Mouse (Mus musculus): Measurements from ENCODE around the gene Clic4. TPM values are rescaled to one million over a fixed set of nuclear protein-coding genes. Genes with fewer than 3 reads are reported as not detected.

Clic4 gene
- polyA plus RNA-seq, 1 experiment, result 125 TPM

DNA sequence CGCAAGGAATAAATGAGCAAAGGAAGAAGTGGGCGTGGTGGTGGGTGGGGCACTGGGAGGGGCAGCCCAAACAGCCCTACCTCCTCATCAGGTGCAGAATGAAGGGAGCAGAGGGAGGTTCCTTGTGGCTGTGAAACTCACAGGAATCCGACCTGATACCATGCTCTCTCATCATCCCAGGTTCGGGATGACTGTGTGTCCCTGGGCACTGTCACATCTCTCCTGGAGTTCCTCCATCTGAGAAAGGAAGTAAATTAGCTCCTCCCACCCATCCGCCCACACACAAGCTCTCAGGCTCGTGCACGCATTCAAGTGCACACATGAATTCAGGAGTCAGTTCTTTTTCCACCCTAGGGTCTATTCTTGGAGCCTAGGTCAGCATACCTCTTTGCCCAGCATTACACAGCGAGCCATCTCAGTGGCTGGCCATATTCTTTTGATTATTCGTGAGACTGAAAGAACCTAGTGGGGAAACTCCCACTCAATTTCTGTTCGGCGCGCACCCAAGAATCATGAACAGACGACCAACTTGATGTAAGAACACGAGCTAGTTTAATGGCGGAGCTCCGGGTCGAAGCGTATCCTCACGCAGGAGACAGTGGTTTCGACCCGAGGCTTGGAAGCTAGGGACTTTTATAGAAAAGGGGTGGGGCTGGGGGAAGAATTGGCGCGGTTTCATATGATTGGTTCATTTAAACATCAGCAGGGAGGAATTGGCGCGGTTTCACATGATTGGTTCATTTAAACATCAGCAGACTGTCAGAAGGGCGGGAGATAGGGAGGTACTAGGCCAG, 27.8 kb upstream of the Clic4 start:
- Histone ChIP-seq H3K4me1 (ENCODE audit: control insufficient read depth, insufficient read depth, insufficient read length, low read length) (no peaks in the 10 kb centered on the region; the same call in 1 of the 2 replicates), H3K27ac (replicated peaks; ENCODE audit: low read depth, low read length) (no peak overlapping the region), H3K4me3 (ENCODE audit: insufficient read depth, low read depth, low read length) (no peak overlapping the region)

DNA sequence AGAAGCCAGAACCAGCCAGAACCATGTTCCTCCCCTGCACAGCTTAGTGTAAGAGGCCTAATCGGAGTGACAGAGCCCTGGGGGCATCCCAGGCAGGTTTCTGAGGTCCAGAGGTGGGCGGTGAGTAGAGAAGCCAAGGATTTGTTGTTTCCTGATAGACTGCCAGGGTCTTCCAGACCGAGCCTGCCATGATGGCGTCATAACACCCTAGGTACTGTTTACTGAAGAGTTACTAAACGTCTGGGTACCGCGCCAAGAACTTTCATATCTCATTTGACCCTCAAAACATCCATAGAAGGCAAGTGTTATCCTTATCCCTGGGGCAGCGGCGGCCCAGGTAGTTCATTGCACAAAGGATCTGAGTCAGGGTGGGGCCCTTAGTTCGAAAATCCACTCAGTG, 26.1 kb upstream of the Clic4 start:
- no peak overlapping the region for H3K4me3 ChIP-seq (ENCODE audit: insufficient read depth, low read depth, low read length)
- H3K4me1 ChIP-seq (ENCODE audit: control insufficient read depth, insufficient read depth, insufficient read length, low read length), result no peaks in the 10 kb centered on the region; the same call in 1 of the 2 replicates
- H3K27ac ChIP-seq (replicated peaks; ENCODE audit: low read depth, low read length), result no peak overlapping the region

DNA sequence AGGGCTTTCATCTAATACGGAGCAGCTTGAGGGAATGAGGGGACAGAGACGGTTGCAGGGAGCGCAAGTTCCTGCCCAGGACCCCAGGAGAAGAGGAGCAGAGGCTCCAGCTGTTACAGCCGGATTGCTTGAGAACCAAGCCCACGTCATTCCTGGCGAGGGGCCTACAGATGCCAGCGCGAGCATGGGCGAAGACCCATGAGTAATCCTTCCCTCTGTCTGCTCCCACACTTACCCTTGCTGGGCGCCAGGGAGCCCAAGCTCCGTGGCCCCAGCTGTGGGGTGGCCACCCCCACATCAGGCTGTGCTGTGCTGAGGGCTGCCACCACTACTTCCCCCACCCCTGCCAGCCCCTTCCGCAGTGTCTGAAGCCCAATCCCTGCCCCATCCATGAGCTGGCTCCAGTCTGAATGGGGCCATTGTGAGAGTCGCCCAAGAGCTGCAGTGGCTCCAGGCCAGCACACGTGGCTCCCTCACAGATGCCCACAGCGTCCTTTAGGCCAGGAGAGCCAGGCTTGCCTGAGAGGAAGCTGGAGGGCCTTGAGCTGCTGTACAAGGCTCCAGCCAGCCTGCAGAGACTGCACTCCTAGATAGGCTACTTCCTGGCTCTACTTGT, 25.4 kb upstream of the Clic4 start:
- no peak overlapping the region for H3K27ac ChIP-seq (replicated peaks; ENCODE audit: low read depth, low read length)
- no peak overlapping the region for H3K4me3 ChIP-seq (ENCODE audit: insufficient read depth, low read depth, low read length)
- no peaks in the 10 kb centered on the region; the same call in 1 of the 2 replicates for H3K4me1 ChIP-seq (ENCODE audit: control insufficient read depth, insufficient read depth, insufficient read length, low read length)

DNA sequence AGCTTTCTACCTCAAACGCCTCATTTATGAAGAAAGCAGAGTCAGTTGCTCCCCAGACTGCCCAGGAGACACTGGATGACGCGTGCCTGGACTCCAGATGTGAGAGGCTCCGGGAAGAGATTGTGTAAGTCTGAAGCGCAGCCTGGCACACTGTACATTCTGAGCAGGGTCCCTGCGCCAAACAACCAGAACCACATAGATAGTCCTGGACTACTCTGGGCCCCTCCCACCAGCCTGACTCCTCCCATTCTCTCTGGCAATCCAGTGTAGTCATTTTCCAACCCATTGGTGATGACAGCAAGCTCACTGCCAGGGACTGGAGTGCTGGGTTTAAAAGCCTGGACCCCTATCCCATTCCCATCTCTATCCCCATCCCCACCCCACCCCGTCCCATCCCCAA, 24.5 kb upstream of the Clic4 start:
- Histone ChIP-seq H3K27ac (replicated peaks; ENCODE audit: low read depth, low read length) (no peak overlapping the region), H3K4me3 (ENCODE audit: insufficient read depth, low read depth, low read length) (no peak overlapping the region), H3K4me1 (ENCODE audit: control insufficient read depth, insufficient read depth, insufficient read length, low read length) (peaks cover 2% of the 10 kb centered on the region)

DNA sequence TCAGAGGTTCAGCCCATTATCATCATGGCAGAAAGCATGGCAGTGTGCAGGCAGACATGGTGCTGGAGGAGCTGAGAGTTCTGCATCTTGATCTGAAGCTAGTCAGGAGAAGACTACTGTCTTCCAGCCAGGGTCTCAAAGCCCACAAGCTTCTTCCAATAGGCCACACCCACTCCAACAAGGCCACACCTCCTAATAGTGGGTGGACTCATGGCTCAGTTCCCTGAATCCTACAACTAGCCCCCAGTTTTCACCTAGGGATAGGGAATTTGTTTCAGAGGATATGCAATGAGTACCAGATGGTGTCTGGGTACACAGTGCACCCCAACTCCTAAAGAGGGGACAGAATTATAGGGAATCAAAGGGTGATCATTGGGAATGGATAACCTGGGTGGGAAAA, 24.0 kb upstream of the Clic4 start:
- peaks cover 2% of the 10 kb centered on the region for H3K4me1 ChIP-seq (ENCODE audit: control insufficient read depth, insufficient read depth, insufficient read length, low read length)
- no peak overlapping the region for H3K4me3 ChIP-seq (ENCODE audit: insufficient read depth, low read depth, low read length)
- H3K27ac ChIP-seq (replicated peaks; ENCODE audit: low read depth, low read length), result no peak overlapping the region

DNA sequence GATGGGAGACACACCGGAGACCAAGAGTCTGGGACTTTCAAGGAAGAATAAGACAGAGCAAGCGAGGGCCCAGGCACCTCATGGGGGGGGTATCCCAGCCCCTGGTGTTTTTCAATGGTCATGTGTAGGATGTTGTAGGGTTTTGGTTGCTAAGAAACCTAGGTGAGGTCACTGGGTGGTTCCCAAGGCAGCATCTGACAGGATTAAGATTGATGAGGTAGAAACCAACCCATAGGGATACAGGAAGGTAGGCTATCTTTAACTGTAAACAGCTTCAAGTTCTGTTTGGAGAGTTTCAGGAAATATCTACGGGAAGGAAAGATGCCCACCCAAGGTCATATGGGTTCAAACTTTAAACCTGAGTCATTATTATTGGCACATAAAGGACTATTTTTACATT, 21.2 kb upstream of the Clic4 start:
- Histone ChIP-seq H3K4me1 (ENCODE audit: control insufficient read depth, insufficient read depth, insufficient read length, low read length) (peaks cover 2% of the 10 kb centered on the region), H3K27ac (replicated peaks; ENCODE audit: low read depth, low read length) (no peak overlapping the region), H3K4me3 (ENCODE audit: insufficient read depth, low read depth, low read length) (no peak overlapping the region)

DNA sequence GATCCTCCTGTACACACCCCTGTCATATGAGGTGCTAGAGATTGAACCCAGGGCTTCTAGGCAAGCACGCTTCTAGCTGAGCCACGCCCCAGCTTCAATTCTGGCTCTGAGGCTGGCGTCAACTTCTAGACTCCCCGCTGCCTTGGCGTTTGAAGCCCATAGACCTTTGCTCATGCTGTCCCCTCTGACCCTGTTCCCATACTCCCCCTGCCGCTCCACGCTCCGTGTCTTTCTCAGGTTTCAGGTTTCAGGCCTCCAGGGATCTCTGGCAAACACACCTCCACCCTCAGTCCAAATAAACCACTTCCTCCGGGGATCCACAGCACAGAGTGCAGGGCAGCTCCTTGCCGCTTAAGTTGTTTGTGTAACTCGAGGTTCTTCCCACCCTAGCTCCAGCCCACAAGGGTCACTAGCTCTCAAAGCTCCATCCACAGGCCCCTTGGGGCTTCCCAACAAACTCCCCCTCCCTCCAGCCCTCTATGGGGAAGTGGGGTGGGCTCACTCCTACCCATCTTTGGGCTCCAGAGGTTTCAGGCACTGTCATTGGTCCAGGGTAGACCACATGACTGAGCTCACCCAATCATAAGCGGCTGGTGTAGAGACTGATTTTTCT, 20.0 kb upstream of the Clic4 start:
- Histone ChIP-seq H3K27ac (replicated peaks; ENCODE audit: low read depth, low read length) (peak overlapping the region; percentile 40), H3K4me3 (ENCODE audit: insufficient read depth, low read depth, low read length) (peak overlapping the region; percentile 21), H3K4me1 (ENCODE audit: control insufficient read depth, insufficient read depth, insufficient read length, low read length) (peaks cover 5% of the 10 kb centered on the region)

DNA sequence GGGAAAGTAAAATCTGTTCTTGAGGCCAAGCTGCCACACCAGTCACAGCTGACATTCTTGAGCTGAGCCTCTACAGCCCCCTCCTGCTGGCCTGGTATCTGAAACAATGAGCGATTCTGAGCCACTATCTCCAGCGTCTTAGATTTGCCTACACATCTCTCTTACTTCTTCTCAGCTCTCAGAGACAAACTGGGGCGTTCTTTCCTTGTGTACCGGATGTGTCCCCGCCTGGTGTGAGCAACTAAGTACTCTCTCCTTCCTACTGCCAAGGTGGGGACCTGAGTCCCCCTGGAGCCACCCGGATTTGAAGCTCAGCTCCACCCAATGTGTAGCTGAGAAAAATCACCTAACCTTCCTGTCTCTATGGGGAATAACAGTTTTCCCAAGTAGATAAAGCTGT, 19.2 kb upstream of the Clic4 start:
- Histone ChIP-seq H3K27ac (replicated peaks; ENCODE audit: low read depth, low read length) (peak overlapping the region; percentile 40), H3K4me3 (ENCODE audit: insufficient read depth, low read depth, low read length) (no peak overlapping the region)

DNA sequence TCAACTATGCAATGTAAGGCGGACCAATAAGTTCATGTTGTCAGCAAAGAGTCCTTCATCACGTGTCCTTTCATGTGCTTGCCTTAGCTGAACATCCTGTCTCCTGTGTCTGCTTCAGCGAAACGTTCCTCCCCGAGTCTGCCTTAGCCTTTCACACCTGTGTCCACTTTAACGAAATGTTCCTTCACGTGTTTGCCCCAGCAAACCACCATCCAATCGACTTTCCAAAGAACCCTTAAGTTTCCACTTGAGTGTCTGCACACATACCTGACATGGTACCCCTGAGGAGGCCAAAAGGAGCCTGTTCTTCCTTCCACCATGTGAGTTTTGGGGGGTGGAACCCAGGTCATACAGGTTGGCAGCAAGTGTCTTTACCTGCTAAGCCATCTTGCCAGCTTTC, 18.6 kb upstream of the Clic4 start:
- H3K27ac ChIP-seq (replicated peaks; ENCODE audit: low read depth, low read length), result no peak overlapping the region
- no peak overlapping the region for H3K4me3 ChIP-seq (ENCODE audit: insufficient read depth, low read depth, low read length)
- peaks cover 14% of the 10 kb centered on the region for H3K4me1 ChIP-seq (ENCODE audit: control insufficient read depth, insufficient read depth, insufficient read length, low read length)

More for the DNA sequence above, 19.2 kb upstream of the Clic4 start:
- H3K4me1 ChIP-seq (ENCODE audit: control insufficient read depth, insufficient read depth, insufficient read length, low read length), result peaks cover 8% of the 10 kb centered on the region

DNA sequence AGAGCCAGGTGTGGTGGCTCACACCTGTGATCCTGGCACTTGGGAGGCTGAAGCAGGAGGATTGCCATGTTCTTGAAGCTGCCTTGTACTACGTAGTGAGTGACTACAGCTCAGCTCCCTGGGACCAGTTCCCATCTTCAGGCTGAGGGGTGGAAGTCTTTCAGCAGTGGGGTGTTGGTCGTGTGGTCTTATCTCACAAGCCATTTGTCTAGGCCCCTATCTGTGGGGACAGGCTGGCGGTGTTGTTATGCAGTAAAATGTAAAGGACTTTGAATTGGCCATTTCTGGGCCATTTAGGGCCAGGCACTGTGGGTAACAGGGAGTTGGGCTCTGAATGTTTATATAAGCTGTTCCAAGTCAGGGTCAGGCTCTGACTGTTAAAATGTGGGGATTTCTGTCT, 15.4 kb upstream of the Clic4 start:
- Histone ChIP-seq H3K4me3 (ENCODE audit: insufficient read depth, low read depth, low read length) (no peak overlapping the region), H3K4me1 (ENCODE audit: control insufficient read depth, insufficient read depth, insufficient read length, low read length) (peaks cover 22% of the 10 kb centered on the region), H3K27ac (replicated peaks; ENCODE audit: low read depth, low read length) (peak overlapping the region; percentile 87; the same call in 1 of the 2 replicates)

DNA sequence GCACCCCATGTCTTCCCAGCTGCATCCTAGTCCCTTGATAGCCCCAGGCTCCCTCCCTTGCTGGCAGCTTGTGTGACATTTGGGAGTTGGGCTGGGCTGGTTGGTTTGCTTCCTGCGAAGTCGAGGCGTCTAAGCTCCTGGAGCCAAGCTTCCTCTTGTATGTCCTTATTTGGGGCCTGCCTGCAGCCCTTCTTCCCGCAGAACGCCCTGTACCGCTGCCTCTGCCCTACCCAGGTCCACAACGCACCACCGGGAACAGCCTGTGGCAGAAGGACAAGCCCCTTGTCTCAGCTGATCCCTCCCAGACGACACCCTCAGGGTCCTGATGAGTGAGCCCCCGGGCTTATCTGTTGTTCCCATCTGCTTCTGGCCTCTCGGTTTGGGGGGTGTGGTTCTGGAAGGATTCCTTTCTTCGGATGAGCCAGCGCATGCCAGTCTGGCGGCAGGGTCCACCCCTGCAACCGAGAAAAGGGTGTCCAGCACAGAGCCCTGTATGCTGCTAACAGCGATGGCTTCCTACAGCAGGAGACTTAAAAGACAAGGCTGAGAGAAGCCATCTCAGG, 14.3 kb upstream of the Clic4 start:
- Histone ChIP-seq H3K27ac (replicated peaks; ENCODE audit: low read depth, low read length) (peak overlapping the region; percentile 87), H3K4me1 (ENCODE audit: control insufficient read depth, insufficient read depth, insufficient read length, low read length) (peaks cover 24% of the 10 kb centered on the region), H3K4me3 (ENCODE audit: insufficient read depth, low read depth, low read length) (peak overlapping the region; percentile 39)

DNA sequence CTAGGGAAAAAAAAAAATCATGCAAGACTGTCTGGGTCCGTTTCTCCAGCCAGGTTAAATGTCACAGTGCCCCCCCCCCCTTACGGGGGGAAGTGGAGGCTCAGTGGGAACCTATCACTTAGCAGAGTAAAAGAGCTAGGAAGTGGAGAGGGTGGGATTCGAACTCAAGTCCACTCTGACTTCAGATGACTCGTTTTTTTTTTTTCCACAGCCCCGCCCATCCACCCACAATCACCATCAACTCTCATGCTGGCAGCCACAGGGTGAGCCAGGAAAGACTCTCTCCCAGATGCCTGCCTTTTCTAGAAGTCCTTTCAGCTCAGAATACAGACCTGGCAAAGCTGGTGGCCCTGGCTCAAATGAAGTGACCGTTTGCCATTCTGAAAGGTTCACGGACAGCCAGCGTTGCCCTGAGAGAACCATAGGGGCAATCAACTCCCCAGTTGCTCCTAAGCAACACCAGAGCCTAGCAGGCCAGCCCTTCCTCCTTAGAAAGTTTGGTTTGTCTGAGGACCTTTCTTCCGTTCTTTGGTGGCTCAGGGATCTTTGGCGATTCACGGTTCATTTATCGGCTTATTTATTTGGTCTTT, 13.5 kb upstream of the Clic4 start:
- H3K27ac ChIP-seq (replicated peaks; ENCODE audit: low read depth, low read length), result peak overlapping the region; percentile 87
- no peak overlapping the region; the same call in 1 of the 2 replicates for H3K4me3 ChIP-seq (ENCODE audit: insufficient read depth, low read depth, low read length)
- H3K4me1 ChIP-seq (ENCODE audit: control insufficient read depth, insufficient read depth, insufficient read length, low read length), result peaks cover 24% of the 10 kb centered on the region

DNA sequence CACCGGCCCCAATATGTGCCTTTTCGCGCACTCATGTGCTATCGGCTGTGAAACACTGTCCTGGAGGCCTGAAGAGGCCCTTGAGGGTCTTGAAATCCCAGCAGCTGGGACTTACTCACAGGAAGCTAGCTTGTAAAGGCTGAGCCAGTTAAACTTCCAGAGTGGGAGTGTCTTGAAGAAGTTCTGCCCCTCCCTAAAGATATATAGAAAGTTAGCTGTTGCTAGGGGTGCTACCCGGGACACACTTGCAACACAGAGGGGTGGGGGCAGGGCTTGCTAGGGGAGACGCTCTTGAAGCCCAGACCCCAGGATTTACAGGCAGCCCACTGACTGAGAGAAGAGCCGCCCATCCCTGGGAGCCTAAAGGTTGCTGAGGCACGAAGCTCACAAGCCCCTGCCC, 12.8 kb upstream of the Clic4 start:
- H3K4me3 ChIP-seq (ENCODE audit: insufficient read depth, low read depth, low read length), result no peak overlapping the region
- peak overlapping the region; percentile 87; the same call in 1 of the 2 replicates for H3K27ac ChIP-seq (replicated peaks; ENCODE audit: low read depth, low read length)
- peaks cover 24% of the 10 kb centered on the region for H3K4me1 ChIP-seq (ENCODE audit: control insufficient read depth, insufficient read depth, insufficient read length, low read length)

DNA sequence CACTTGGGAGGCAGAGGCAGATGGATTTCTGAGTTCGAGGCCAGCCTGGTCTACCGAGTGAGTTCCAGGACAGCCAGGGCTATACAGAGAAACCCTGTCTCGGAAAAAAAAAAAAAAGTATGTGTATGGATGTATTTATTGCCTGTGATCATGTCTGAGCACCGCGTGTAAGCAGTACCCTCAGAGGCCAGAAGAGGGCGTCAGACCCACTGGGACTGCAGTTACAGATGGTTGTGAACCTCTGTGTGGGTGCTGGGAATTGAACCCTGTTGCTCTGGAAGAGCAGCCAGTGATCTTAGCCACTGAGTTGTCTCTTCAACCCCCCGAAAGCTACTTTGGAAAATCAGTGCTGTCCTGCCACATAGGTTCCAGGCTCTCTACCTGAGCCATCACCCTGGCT, 11.3 kb upstream of the Clic4 start:
- Histone ChIP-seq H3K4me1 (ENCODE audit: control insufficient read depth, insufficient read depth, insufficient read length, low read length) (peaks cover 24% of the 10 kb centered on the region), H3K27ac (replicated peaks; ENCODE audit: low read depth, low read length) (no peak overlapping the region), H3K4me3 (ENCODE audit: insufficient read depth, low read depth, low read length) (no peak overlapping the region)

DNA sequence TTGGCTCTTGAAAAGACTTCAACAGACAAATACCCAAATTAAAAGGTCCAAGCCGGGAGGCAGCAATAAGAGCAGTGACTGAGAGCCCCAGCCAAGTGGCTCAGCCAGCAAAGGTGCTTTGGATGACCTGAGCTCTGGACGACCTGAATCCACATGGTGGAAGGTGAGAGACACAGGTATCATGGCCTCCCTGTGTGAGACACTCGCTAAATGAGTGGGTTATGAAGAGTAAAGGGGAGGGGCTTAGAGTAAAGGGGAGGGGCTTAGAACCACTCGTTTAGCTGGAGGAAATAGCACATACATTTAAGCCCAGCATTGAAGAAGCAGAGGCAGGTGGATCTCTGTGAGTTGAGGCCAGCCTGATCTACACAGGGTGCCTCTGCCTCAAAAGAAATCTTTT, 10.8 kb upstream of the Clic4 start:
- H3K4me1 ChIP-seq (ENCODE audit: control insufficient read depth, insufficient read depth, insufficient read length, low read length), result peaks cover 22% of the 10 kb centered on the region
- no peak overlapping the region for H3K4me3 ChIP-seq (ENCODE audit: insufficient read depth, low read depth, low read length)
- H3K27ac ChIP-seq (replicated peaks; ENCODE audit: low read depth, low read length), result peak overlapping the region; percentile 66
